Mouse (Mus musculus): ENCODE measurements at regions not wholly inside any gene's neighbourhood (a gene's known extent, or its start where the extent isn't known, plus 50 kb on each side); places are given as distances from the start of the nearest gene placed in this dataset.

DNA sequence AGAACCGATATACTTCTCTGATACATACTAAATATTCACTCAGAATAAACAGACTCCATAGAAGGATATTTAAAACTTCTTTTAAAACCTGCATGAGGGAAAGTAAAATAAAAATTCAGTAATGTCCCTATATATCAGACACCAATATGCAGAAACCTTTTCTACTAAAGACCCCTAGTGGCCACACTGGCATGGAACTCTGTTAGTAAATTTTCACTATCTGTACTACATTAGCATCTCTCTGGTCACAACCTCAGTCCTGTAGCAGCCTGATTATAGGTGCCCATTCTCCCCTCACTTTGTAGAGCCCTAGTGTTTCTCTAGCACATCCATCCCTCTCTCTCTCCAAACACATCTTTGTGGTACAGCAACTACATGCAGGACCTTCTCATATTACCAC lies 970.3 kb downstream of the Cdh11 start:
- DNase-seq = no peak

GRCm38 (mm10) chr8:101803561-101803960 lies 981.9 kb downstream of the Cdh11 start:
- no peak for DNase-seq

DNA sequence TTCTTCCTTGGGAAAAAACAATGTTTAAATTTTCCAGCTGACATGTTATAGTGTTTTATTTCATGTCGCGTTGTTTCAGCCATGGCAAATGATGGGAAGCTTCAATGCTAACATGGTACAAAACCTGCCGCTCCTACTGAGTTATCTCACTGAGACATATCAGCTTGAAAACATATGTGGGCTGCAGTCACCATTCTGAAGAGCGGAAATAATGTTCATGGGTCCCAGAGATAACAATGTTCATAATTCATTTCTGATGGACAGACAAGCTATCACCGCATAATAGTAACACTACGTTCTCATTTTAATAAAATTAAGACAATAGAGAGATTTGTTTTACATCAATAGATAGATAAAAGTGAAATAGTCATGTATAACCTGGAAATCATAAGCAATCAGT lies 983.3 kb downstream of the Cdh11 start:
- no peak for DNase-seq

DNA sequence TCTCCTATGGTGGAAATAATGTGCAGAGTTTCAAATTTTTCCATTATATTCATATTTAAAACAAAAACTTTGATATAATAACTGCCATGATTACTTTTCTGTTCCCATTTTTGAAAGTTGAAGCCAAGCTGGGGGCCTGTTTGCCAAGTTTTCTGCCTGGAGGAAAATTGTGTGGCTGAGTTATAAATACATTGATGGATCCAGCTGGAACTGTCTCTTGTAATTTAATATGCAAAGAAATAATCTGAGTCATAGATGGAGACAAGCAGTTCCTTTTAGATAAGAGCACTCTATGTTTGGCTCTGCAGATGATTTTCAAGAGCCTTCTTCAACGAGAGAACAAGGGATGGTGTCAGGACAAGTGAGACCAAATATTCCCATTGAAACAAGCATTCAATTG lies 994.7 kb downstream of the Cdh11 start:
- peak in 1 of 2 experiments; percentile 2 for DNase-seq

- DNase-seq = no peak
Measured at GRCm38 (mm10) chr8:101786876-101787275, 998.6 kb downstream of the Cdh11 start.

- no peak for DNase-seq
Measured at GRCm38 (mm10) chr8:101782556-101782955, 1002.9 kb downstream of the Cdh11 start.

GRCm38 (mm10) chr8:101781942-101782341 lies 1003.5 kb downstream of the Cdh11 start:
- no peak for DNase-seq

GRCm38 (mm10) chr8:101779966-101780365 lies 1005.5 kb downstream of the Cdh11 start:
- DNase-seq = no peak

- no peak for DNase-seq
Measured at GRCm38 (mm10) chr8:101767588-101767987, 1017.9 kb downstream of the Cdh11 start.
